Mouse (Mus musculus): ENCODE results near the gene Serpinh1. TPM values are rescaled to one million over a fixed set of nuclear protein-coding genes. Genes with fewer than 3 reads are reported as not detected.

Gene Serpinh1
- 5.0 TPM for total RNA-seq (2023)

DNA sequence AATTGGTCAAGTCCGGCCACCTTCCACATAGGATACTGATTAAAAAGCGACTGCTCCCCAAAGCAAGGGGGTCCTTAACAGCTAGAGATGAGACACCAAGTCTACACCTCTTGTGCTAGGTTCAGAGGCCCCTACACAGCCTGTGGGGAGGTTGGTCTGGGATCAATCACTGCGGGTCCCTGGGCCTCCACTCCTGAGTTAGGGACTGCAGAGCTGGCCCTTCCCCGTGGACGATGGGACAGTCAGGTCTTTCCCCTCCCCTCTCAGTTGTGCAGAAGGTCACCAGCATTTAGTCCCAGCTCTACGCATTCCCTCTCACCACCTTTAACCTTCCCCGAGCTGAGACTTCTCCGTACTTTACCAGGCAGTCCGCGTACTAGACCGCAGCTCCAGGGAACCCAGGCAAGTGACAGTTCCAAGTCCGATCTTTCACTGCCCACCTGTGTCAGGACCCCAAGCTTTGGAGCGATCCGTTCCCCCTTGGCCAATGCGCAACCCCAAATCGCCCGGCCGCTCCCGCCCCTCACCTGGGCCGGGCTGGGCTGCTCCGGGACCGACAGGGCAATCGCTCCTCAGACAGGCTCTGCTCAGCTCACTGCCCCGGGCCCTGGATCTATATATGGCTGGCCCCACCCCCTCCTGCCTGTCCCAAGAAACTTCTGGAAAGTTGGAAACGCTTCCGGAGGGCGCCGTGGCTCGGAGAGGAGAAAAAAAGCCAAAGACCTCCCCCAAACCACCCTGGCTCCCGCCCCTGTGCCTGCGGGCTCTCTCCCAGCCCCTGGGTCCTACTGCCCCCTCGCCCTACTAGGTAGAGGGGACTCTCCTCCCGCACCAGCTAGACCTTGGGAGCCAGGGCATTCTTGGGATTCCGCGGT, at the start of gene Serpinh1:
Serpinh1 (minus strand) TSS at position 714 of the 875 bp plus-strand sequence.

DNA sequence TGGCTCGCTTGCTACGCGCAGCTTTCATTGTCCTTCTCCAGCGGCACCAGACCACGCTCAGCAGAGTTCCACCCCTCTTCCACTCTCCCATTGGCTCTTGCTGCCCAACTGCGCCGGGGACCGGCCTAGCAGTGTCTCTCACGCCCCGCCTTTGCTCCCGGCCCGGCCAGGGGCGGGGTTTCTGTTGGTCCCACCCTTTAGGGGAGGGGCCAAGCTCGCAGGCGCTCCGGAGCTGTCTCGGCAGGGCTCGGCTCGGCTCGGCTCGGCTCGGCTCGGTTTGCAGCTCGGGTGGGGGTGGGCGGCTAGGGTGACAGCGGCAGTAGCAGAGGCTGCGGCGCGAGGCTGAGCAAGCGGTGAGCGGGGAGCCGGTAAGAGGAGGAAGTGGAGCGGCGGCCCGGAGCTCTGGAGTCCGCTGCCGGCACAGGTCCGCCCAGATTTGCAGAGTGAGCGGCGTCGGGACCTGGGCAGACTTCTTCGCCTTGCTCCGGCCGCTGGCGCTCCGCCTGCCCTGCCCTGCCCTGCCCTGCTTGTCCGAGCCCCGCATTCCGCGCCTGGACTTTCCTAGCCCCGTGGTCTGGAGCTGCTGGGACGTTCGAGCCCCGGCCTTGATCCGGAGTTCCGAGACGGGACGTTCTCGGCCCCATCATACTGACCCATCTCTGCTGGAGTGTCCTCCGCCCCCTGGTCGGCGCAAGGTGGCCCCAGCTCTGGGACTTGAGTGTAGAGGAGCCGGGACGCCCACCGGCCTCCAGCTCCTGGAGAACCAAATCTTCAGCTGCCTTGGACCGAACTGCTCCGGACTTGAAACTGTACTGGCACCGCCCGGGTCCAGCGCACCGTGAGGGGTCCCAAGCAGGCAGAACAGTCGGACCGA, 28.4 kb upstream of the Serpinh1 start, which contains the start of gene Gdpd5:
Gdpd5 (plus strand) TSS at position 201 of the 874 bp plus-strand sequence.

Other genes with a start within 250 kb of the Serpinh1 start
- 92.3 TPM for gene Uvrag, start 212.1 kb downstream of the Serpinh1 start, total RNA-seq (2023)
- gene Dgat2, start 170.5 kb downstream of the Serpinh1 start, total RNA-seq (2023), result 2.7 TPM
- gene Mogat2, start 114.6 kb downstream of the Serpinh1 start, total RNA-seq (2023), result not detected
- gene Map6, start 85.8 kb downstream of the Serpinh1 start, total RNA-seq (2023), result 0.89 TPM
- 6.4 TPM for gene Gdpd5, start 28.2 kb upstream of the Serpinh1 start, total RNA-seq (2023)
- 0.68 TPM for gene Klhl35, start 112.8 kb upstream of the Serpinh1 start, total RNA-seq (2023)
- 1,620 TPM for gene Rps3, start 130.5 kb upstream of the Serpinh1 start, total RNA-seq (2023)
- gene Arrb1, start 182.2 kb upstream of the Serpinh1 start, total RNA-seq (2023), result 90.6 TPM

All from CD4-positive naive resting alpha-beta T cell, adult 57 days (primary cell).